Comparison of ENCODE assay signal across 12 mouse cellular contexts in the genomic region with DNA sequence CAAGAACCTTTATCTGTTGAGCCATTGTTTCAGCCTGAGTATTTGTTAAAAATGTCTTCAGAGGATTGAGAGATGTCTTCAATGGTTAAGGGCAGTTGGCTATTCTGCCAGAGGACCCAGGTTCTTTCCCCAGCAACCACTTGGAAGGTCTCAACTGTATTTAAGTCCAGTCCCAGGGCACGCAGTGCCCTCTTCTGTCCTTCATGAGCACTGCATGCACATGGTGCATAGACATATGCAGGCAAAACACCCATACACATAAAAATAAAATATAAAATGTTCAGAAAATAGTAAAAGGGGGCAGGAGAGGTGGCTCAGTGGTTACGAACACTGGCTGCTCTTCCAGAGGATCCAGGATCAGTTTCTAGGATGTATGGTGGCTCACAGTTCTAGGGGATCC.
A peak's percentile ranks its signal among the peaks of the same experiment; 100 is the strongest.
DNase-seq lines count a peak whose midpoint lies in the region; ATAC-seq and TF ChIP-seq lines count a peak whose summit lies in the region.
"Had no signal": no experiment of that assay in that cellular context is flagged by ENCODE, and none has a peak within 500 bp of the region (broad histone marks: within the 10 kb centered on the region; RNA-seq: fewer than 3 reads in every experiment).

No protein-coding gene starts in this region.

- H3K27me3 ChIP-seq in forebrain, postnatal 0 days (ENCODE audit: insufficient read depth, low read length) = no peaks in the 10 kb centered on the region
- no peaks in the 10 kb centered on the region for H3K27me3 ChIP-seq in forebrain, embryonic 12.5 days
- no peaks in the 10 kb centered on the region for H3K27me3 ChIP-seq in E14TG2a.4 (ENCODE audit: insufficient read depth, low read length)

- WGBS in forebrain, postnatal 0 days = 94% methylated on average over 2 of the region's 2 CpGs
- whole genome bisulfite sequencing in forebrain, embryonic 12.5 days = 90% methylated on average over 2 of the region's 2 CpGs
- WGBS in lung, adult 2 months = 98% methylated on average over 2 of the region's 2 CpGs

- H3K4me3 ChIP-seq in forebrain, postnatal 0 days (ENCODE audit: low read depth, low read length) = no peak overlapping the region
- no peak overlapping the region for H3K4me3 ChIP-seq in forebrain, embryonic 12.5 days (replicated peaks)
- no peak overlapping the region for H3K4me3 ChIP-seq in lung, adult 2 months (replicated peaks; ENCODE audit: extremely low read depth, low read depth, low read length)
- no peak overlapping the region for H3K4me3 ChIP-seq in E14TG2a.4 (replicated peaks; ENCODE audit: low read length)
- H3K4me3 ChIP-seq: limb, embryonic 10.5 days had no signal

- H3K4me1 ChIP-seq in forebrain, postnatal 0 days (ENCODE audit: insufficient read depth) = no peaks in the 10 kb centered on the region
- H3K4me1 ChIP-seq in forebrain, embryonic 12.5 days = no peaks in the 10 kb centered on the region
- no peaks in the 10 kb centered on the region for H3K4me1 ChIP-seq in lung, adult 2 months (ENCODE audit: control insufficient read depth, insufficient read depth, low read length)
- no peaks in the 10 kb centered on the region for H3K4me1 ChIP-seq in E14TG2a.4 (replicated peaks; ENCODE audit: low read depth, low read length)
- H3K4me1 ChIP-seq: limb, embryonic 10.5 days had no signal

- H3K9me3 ChIP-seq in forebrain, postnatal 0 days (ENCODE audit: low read length) = no peaks in the 10 kb centered on the region
- H3K9me3 ChIP-seq in forebrain, embryonic 12.5 days = no peaks in the 10 kb centered on the region
- no peaks in the 10 kb centered on the region for H3K9me3 ChIP-seq in E14TG2a.4 (ENCODE audit: low read length)
- H3K9me3 ChIP-seq: limb, embryonic 10.5 days had no signal

- no peak for ATAC-seq in forebrain, postnatal 0 days
- no peak for ATAC-seq in forebrain, embryonic 12.5 days (ENCODE audit: low FRiP score)
- ATAC-seq in megakaryocyte progenitor cell, adult 5-6 weeks (replicated peaks; ENCODE audit: poor library complexity) = peak; percentile 54; the same call in 1 of the 2 replicates
- no peak for ATAC-seq in erythroid progenitor cell, adult 5-6 weeks (replicated peaks; ENCODE audit: low FRiP score, poor library complexity, severe bottlenecking)

- peaks cover 27% of the 10 kb centered on the region for H3K36me3 ChIP-seq in forebrain, postnatal 0 days (ENCODE audit: insufficient read depth)
- H3K36me3 ChIP-seq in forebrain, embryonic 12.5 days (replicated peaks) = peaks cover 84% of the 10 kb centered on the region
- H3K36me3 ChIP-seq in E14TG2a.4 (ENCODE audit: insufficient read depth, low read length) = peaks cover 51% of the 10 kb centered on the region

- no peak for DNase-seq in forebrain, postnatal 0 days
- DNase-seq in lung, adult 2 months = no peak
- no peak for DNase-seq in lung, postnatal 36 days
- no peak for DNase-seq in heart, adult 11 months
- DNase-seq: heart, postnatal 36 days; kidney, adult 11 months; right cerebral cortex, postnatal 4 days had no signal

- no peak overlapping the region for H3K9ac ChIP-seq in forebrain, postnatal 0 days
- H3K9ac ChIP-seq in forebrain, embryonic 12.5 days = no peak overlapping the region

- no peak overlapping the region for H3K27ac ChIP-seq in forebrain, postnatal 0 days (ENCODE audit: low read depth, low read length)
- no peak overlapping the region for H3K27ac ChIP-seq in forebrain, embryonic 12.5 days
- H3K27ac ChIP-seq: limb, embryonic 10.5 days had no signal

- no peak for TF ChIP-seq POLR2A in lung, adult 2 months (IDR thresholded peaks at IDR 0.05; ENCODE audit: borderline replicate concordance, extremely low read depth, low read depth, low read length)

- TF ChIP-seq CTCF in forebrain, postnatal 0 days (IDR thresholded peaks at IDR 0.05; ENCODE audit: low read depth) = peak; percentile 26
- TF ChIP-seq CTCF in lung, adult 2 months (IDR thresholded peaks at IDR 0.05; ENCODE audit: insufficient read depth, low read length) = peak; percentile 28; the same call in 1 of the 2 replicates
- peak; percentile 66 for TF ChIP-seq CTCF in E14TG2a.4 (conservative IDR thresholded peaks at IDR 0.05; ENCODE audit: low read length)

- H3K4me2 ChIP-seq in forebrain, postnatal 0 days (ENCODE audit: low read depth) = no peak overlapping the region
- no peak overlapping the region for H3K4me2 ChIP-seq in forebrain, embryonic 12.5 days
